Mouse (Mus musculus) kidney, embryonic 14.5 days (tissue): ENCODE results near the gene Slc6a1. TPM values are rescaled to one million over a fixed set of nuclear protein-coding genes. Genes with fewer than 3 reads are reported as not detected.

ENCODE experiments used
- ATAC-seq: fragments of 200-750 bp; cut with Nextera tagmentation; 2 replicates; pipeline ENCODE4 v1.8.0; 2017; ENCODE audit warnings: moderate number of reproducible peaks, mild to moderate bottlenecking, moderate TSS enrichment, moderate library complexity; ENCODE audit not compliant: low FRiP score, low TSS enrichment
- H3K27ac ChIP-seq: fragments of 300-500 bp; sonication (generic); 2 replicates; pipeline ENCODE4 v1.5.1; 2014; ENCODE audit warnings: low read depth, mild to moderate bottlenecking, low read length, moderate library complexity, mixed read lengths
- H3K27me3 ChIP-seq: fragments of 300-500 bp; sonication (generic); 2 replicates; pipeline ENCODE4 v1.6.1; 2014; ENCODE audit warnings: mild to moderate bottlenecking, low read length; ENCODE audit not compliant: control insufficient read depth, insufficient read depth
- H3K36me3 ChIP-seq: fragments of 300-500 bp; sonication (generic); 2 replicates; pipeline ENCODE4 v1.6.1; 2014; ENCODE audit warnings: low read length, mixed read lengths; ENCODE audit not compliant: control insufficient read depth, insufficient read depth
- H3K4me1 ChIP-seq: fragments of 300-500 bp; sonication (generic); 2 replicates; pipeline ENCODE4 v1.6.1; 2014; ENCODE audit warnings: low read length, mixed read lengths; ENCODE audit not compliant: control insufficient read depth, insufficient read depth
- H3K4me2 ChIP-seq: fragments of 300-500 bp; sonication (generic); replicated peaks from 2 replicates; pipeline ENCODE4 v1.6.1; 2014; ENCODE audit warnings: low read depth, mild to moderate bottlenecking, low read length
- H3K4me3 ChIP-seq: fragments of 300-500 bp; sonication (generic); 2 replicates; pipeline ENCODE4 v1.5.1; 2014; ENCODE audit warnings: mild to moderate bottlenecking, low read length
- H3K9ac ChIP-seq: fragments of 300-500 bp; sonication (generic); 2 replicates; pipeline ENCODE4 v1.6.1; 2014; ENCODE audit warnings: low read depth, mild to moderate bottlenecking, low read length, moderate library complexity
- H3K9me3 ChIP-seq: fragments of 300-500 bp; sonication (generic); 2 replicates; pipeline ENCODE4 v1.6.1; 2016; ENCODE audit warnings: low read length; ENCODE audit not compliant: control insufficient read depth
- WGBS: fragments of 180-500 bp; shearing (Covaris S2); extraction: QIAGEN DNeasy Blood & Tissue Kit; methylation state at CpG from one replicate; pipeline ENCODE4 v1.1.7; 2014; 5-methylcytosine and 5-hydroxymethylcytosine counted together
- polyA plus RNA-seq: library from polyadenylated mRNA; unstranded; fragments of >200 nt; fragmentation: Nextera tagmentation; extraction: Ambion mirVana; gene quantifications from 2 replicates; pipeline ENCODE4 v1.2.1, GENCODE M21; 2014

Gene Slc6a1
- polyA plus RNA-seq, 1 experiment from 2014 or later = 0.12 TPM

DNA sequence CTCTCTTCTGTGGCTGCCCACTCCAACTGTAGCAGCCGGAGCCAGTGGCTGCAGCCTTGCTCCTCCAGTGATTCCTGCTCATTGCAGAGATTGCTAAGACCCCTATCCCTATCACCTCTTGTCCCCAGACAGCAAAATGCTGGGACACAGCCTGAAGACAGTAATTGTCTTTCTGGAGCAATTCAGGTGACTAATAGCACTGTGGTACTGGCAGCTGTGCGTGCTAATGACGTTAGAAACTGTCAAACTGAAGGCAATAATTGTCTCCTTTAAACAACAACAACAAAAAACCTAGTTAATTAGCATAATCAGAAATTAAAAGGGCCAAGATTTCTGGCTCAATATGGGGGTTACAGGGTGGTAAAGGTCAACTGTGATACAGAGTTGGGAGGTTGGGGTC is 18.4 kb upstream of the Slc6a1 start:
- H3K36me3 ChIP-seq = no peaks in the 10 kb centered on the region
- H3K27ac ChIP-seq = no peak overlapping the region
- whole genome bisulfite sequencing = 51% methylated on average over 3 of the region's 3 CpGs
- no peak overlapping the region for H3K4me3 ChIP-seq
- H3K4me2 ChIP-seq = no peak overlapping the region
- H3K9ac ChIP-seq = no peak overlapping the region
- H3K27me3 ChIP-seq = 0 out of 2 replicates have a peak, but pooled peaks cover 4% of the 10 kb centered on the region
- H3K4me1 ChIP-seq = no peaks in the 10 kb centered on the region
- H3K9me3 ChIP-seq = no peaks in the 10 kb centered on the region
- no peak for ATAC-seq

DNA sequence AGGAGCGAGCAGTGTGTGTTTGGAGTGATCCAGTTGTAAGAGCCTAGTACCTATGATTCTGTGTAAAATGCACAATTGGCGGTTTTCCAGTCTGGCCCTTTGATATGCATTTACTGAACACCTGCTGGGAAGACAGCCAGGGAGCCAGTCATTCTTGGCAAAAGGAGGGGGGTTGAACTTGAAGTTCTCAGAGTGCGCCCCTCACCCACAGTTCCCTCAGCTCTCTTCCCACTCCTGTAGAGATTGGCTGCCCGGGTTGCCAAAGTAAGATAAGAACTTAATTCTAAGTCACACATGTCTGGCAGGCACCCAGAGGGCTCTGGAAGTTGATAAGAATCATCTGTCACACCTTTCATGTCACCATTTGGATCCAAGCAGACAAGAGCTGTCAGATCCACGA is 18.0 kb upstream of the Slc6a1 start:
- no peak overlapping the region for H3K4me2 ChIP-seq
- no peaks in the 10 kb centered on the region for H3K4me1 ChIP-seq
- no peaks in the 10 kb centered on the region for H3K36me3 ChIP-seq
- ATAC-seq = no peak
- WGBS = 66% methylated on average over 5 of the region's 5 CpGs
- no peaks in the 10 kb centered on the region for H3K9me3 ChIP-seq
- H3K27ac ChIP-seq = no peak overlapping the region
- no peak overlapping the region for H3K9ac ChIP-seq
- no peak overlapping the region for H3K4me3 ChIP-seq
- H3K27me3 ChIP-seq = 0 out of 2 replicates have a peak, but pooled peaks cover 4% of the 10 kb centered on the region

DNA sequence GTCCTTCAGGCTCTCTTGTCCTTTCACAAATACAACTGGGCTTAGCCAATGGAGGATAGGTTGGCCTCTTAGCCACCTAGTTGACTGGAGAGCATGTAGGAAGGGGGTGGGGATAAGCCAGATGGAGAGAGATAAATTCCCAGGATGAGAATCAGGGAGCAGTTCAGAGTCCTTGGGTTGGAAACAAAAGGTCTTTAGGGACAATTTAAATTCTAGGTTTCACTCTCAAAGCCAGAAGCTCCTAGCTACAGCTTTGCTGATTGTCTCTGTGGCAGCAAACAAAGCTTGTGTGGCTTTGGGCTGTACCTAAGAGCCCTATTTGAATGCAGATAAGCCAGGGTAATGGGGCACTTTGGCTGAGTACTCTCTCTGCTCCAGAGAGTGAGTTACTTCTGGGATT is 16.2 kb upstream of the Slc6a1 start:
- no peak overlapping the region for H3K4me3 ChIP-seq
- no peak for ATAC-seq

DNA sequence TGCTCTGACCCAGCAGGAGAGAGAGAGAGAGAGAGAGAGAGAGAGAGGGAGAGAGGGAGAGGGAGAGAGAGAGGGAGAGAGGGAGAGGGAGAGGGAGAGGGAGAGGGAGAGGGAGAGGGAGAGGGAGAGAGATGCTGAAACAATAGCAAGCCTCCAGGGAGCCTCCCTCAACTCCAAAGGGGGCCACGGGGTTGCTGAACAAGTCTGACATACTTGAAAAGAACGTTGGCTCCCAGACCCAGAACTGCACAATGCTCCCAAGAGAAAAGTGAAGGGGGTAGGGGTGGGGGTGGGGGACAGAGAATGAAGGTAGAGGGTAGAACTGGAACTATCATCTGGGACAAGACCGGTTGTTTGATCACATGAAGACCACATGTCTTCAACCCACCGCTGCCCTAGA is 14.5 kb upstream of the Slc6a1 start:
- H3K9ac ChIP-seq = no peak overlapping the region
- no peak overlapping the region for H3K4me3 ChIP-seq
- ATAC-seq = no peak
- 38% methylated on average over 4 of the region's 4 CpGs for WGBS
- H3K9me3 ChIP-seq = no peaks in the 10 kb centered on the region
- 0 out of 2 replicates have a peak, but pooled peaks cover 4% of the 10 kb centered on the region for H3K27me3 ChIP-seq
- no peaks in the 10 kb centered on the region for H3K36me3 ChIP-seq
- no peak overlapping the region for H3K4me2 ChIP-seq
- no peak overlapping the region for H3K27ac ChIP-seq
- H3K4me1 ChIP-seq = no peaks in the 10 kb centered on the region

More for the DNA sequence above, 16.2 kb upstream of the Slc6a1 start:
- Histone ChIP-seq H3K4me2 (no peak overlapping the region), H3K27ac (no peak overlapping the region), H3K4me1 (no peaks in the 10 kb centered on the region), H3K9ac (no peak overlapping the region), H3K36me3 (no peaks in the 10 kb centered on the region), H3K9me3 (no peaks in the 10 kb centered on the region), H3K27me3 (0 out of 2 replicates have a peak, but pooled peaks cover 4% of the 10 kb centered on the region)

DNA sequence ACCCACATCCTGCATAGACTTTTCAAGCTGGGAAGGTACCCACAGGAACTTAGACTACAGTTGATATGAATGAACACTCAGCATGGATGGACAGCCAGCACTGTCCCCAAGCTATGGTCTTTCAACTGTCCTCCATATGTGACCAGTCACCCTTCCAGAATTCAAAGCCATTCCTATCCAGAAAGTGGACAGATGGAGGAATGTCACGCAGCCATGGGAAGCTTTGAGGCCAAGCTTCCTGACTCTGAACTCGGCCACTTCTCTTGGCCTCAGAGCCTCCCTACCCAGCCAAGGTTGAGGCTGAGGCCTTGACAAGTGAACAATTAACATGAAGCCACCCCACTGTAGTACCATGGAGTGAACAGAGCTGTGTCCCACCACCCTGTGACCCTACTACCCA is 12.8 kb upstream of the Slc6a1 start:
- 74% methylated on average over 2 of the region's 2 CpGs for WGBS
- H3K27me3 ChIP-seq = peaks cover 8% of the 10 kb centered on the region; the same call in 1 of the 2 replicates

DNA sequence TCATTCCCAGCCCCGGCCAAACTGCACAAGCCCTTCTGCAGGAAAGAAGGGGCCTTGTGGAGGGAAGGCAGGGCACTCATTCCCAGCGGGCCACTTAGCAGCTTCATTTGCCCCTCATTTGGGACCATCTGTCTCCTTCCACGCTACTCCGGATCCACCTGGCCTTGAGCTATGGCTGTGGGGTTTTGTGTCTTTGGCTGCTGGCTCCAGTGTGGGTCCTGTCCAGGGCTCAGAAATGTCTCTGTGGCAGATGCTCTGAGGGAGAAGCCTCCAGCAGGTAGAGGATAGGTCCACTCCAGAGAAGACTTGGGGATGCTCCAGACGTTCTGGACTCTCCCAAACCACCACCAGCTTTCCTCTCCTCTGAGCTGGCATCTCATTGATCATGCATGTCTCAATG is 11.6 kb upstream of the Slc6a1 start:
- ATAC-seq = no peak
- Histone ChIP-seq H3K9ac (no peak overlapping the region), H3K27ac (no peak overlapping the region), H3K36me3 (no peaks in the 10 kb centered on the region), H3K9me3 (no peaks in the 10 kb centered on the region), H3K4me1 (no peaks in the 10 kb centered on the region), H3K4me3 (no peak overlapping the region), H3K27me3 (peaks cover 5% of the 10 kb centered on the region; the same call in 1 of the 2 replicates), H3K4me2 (no peak overlapping the region)
- WGBS = 46% methylated on average over 5 of the region's 5 CpGs

More for the DNA sequence above, 12.8 kb upstream of the Slc6a1 start:
- ATAC-seq = no peak
- Histone ChIP-seq H3K9me3 (no peaks in the 10 kb centered on the region), H3K9ac (no peak overlapping the region), H3K27ac (no peak overlapping the region), H3K4me2 (no peak overlapping the region), H3K36me3 (no peaks in the 10 kb centered on the region), H3K4me1 (no peaks in the 10 kb centered on the region), H3K4me3 (no peak overlapping the region)

DNA sequence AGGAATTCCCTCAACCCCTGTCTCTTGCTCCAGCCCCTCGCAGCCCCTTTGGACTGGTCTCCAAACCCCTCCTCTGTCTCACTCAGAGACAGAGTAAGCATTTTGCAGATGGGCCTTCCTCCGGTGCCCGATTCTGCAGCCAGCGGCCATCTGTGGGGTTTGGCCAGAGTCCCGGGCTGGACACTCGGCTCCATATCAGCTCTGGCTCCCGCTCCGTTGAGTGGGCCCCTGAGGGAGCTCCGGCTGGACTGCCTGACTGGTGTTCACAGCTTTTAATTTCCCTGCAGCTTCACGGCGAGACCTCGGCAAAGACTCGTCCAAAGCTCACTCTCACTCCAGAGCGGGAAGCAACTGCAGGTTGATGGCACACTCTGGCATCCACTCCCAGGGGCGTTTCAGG is 10.2 kb upstream of the Slc6a1 start:
- Histone ChIP-seq H3K4me3 (no peak overlapping the region), H3K9ac (no peak overlapping the region), H3K4me1 (no peaks in the 10 kb centered on the region), H3K27me3 (peaks cover 5% of the 10 kb centered on the region; the same call in 1 of the 2 replicates), H3K27ac (no peak overlapping the region), H3K9me3 (no peaks in the 10 kb centered on the region), H3K4me2 (no peak overlapping the region), H3K36me3 (no peaks in the 10 kb centered on the region)
- ATAC-seq = no peak
- 80% methylated on average over 15 of the region's 15 CpGs for WGBS

DNA sequence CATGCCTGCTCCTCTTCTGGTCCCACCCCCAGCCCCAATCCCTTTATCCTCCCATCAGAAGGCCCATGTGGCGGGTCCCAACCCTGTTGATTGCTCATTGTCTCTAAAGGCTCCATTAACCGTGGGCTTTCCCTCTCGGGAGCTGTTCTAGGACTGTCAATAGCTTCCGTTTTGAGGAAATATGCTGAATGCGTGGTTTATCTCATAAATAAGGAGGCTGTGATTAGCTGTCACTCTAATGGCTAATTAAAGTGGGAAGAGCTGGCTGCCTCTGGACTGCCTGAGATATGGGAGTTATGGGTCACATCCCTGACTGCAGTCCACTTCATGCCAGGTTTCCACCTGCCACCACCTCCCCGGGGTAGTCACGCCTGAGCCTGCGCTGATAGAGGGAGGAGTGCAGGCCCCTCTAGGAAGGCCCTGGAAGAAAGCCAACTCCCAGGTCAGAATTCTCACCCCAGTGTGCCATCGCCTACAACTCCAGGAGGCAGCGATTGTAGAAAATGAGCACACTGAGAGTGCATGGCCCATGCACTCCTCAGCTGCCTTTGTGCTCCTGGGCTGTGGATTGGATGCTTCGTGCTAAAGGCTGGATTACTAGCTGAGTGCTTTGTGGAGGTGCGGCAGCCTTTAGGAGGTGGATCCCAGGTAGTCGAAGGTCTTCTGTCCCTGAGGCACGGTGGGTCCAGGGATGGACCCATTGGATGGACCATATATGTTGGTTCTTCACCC is 8.3 kb upstream of the Slc6a1 start:
- no peak overlapping the region for H3K9ac ChIP-seq
- H3K36me3 ChIP-seq = no peaks in the 10 kb centered on the region
- H3K4me2 ChIP-seq = no peak overlapping the region
- no peak overlapping the region for H3K27ac ChIP-seq
- 50% methylated on average over 14 of the region's 14 CpGs for WGBS
- H3K9me3 ChIP-seq = no peaks in the 10 kb centered on the region
- H3K4me1 ChIP-seq = no peaks in the 10 kb centered on the region
- no peak for ATAC-seq
- no peak overlapping the region for H3K4me3 ChIP-seq
- H3K27me3 ChIP-seq = peaks cover 5% of the 10 kb centered on the region; the same call in 1 of the 2 replicates

DNA sequence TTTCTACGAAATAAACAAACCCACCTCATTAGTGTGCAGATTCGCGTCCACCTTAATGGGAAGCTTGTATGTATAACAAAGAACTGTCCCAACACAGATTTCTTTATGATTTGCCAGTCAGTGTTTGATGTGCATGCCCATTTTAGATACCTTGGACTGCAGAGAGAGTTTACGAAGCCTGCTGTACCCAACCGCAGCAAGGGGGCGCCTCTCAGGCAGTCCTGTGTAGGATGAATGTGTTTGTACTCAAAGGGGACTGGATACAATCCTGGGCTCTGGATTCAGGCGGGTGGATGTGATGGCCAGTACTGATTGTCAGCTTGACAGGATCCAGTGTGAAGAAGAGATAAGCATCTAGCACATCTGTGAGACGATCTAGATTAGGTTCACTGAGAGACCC is 6.6 kb upstream of the Slc6a1 start:
- 60% methylated on average over 8 of the region's 8 CpGs for WGBS
- H3K4me3 ChIP-seq = no peak overlapping the region
- H3K4me2 ChIP-seq = no peak overlapping the region
- no peaks in the 10 kb centered on the region for H3K9me3 ChIP-seq
- no peaks in the 10 kb centered on the region for H3K36me3 ChIP-seq
- no peak for ATAC-seq
- no peaks in the 10 kb centered on the region for H3K4me1 ChIP-seq
- no peak overlapping the region for H3K9ac ChIP-seq
- H3K27me3 ChIP-seq = peaks cover 7% of the 10 kb centered on the region; the same call in 1 of the 2 replicates
- no peak overlapping the region for H3K27ac ChIP-seq
